Mouse (Mus musculus) heart, embryonic 16.5 days (tissue): ENCODE data around the gene Lrrtm4. TPM values are rescaled to one million over a fixed set of nuclear protein-coding genes. Genes with fewer than 3 reads are reported as not detected.

ENCODE experiments used
- ATAC-seq: fragments of 200-750 bp; cut with Nextera tagmentation; replicated peaks from 2 replicates; pipeline ENCODE4 v1.8.0; 2017; ENCODE audit warnings: moderate number of reproducible peaks; ENCODE audit not compliant: insufficient read depth, low FRiP score; ENCODE audit errors: extremely low read depth
- H3K27ac ChIP-seq: fragments of 300-500 bp; sonication (generic); 2 replicates; pipeline ENCODE4 v1.5.1; 2014; ENCODE audit warnings: mild to moderate bottlenecking, low read length, control low read depth, moderate library complexity
- H3K27me3 ChIP-seq: fragments of 300-500 bp; sonication (generic); 2 replicates; pipeline ENCODE4 v1.6.1; 2014; ENCODE audit warnings: low read length, mixed read lengths; ENCODE audit not compliant: control insufficient read depth, insufficient read depth
- H3K36me3 ChIP-seq: fragments of 300-500 bp; sonication (generic); 2 replicates; pipeline ENCODE4 v1.6.1; 2014; ENCODE audit not compliant: control insufficient read depth, insufficient read depth
- H3K4me1 ChIP-seq: fragments of 300-500 bp; sonication (generic); 2 replicates; pipeline ENCODE4 v1.6.1; 2014; ENCODE audit warnings: low read length, mixed read lengths; ENCODE audit not compliant: control insufficient read depth, insufficient read depth
- H3K4me2 ChIP-seq: fragments of 300-500 bp; sonication (generic); 2 replicates; pipeline ENCODE4 v1.6.1; 2014; ENCODE audit warnings: low read depth, mild to moderate bottlenecking, control low read depth, low read length
- H3K4me3 ChIP-seq: fragments of 300-500 bp; sonication (generic); 2 replicates; pipeline ENCODE4 v1.5.1; 2014; ENCODE audit warnings: mild to moderate bottlenecking, control low read depth, low read length
- H3K9ac ChIP-seq: fragments of 300-500 bp; sonication (generic); 2 replicates; pipeline ENCODE4 v1.6.1; 2014; ENCODE audit warnings: low read length, control low read depth
- H3K9me3 ChIP-seq: fragments of 300-500 bp; sonication (generic); replicated peaks from 2 replicates; pipeline ENCODE4 v1.6.1; 2016; ENCODE audit warnings: low read length; ENCODE audit not compliant: control insufficient read depth
- WGBS: fragments of 180-500 bp; shearing (Covaris S2); extraction: QIAGEN DNeasy Blood & Tissue Kit; methylation state at CpG from one replicate; pipeline ENCODE4 v1.1.7; 2014; 5-methylcytosine and 5-hydroxymethylcytosine counted together
- polyA plus RNA-seq: library from polyadenylated mRNA; unstranded; fragments of >200 nt; fragmentation: Nextera tagmentation; extraction: Ambion mirVana; gene quantifications from 2 replicates; pipeline ENCODE4 v1.2.1, GENCODE M21; 2015

Lrrtm4 gene
- polyA plus RNA-seq, 1 experiment from 2014 or later, result 0.30 TPM

DNA sequence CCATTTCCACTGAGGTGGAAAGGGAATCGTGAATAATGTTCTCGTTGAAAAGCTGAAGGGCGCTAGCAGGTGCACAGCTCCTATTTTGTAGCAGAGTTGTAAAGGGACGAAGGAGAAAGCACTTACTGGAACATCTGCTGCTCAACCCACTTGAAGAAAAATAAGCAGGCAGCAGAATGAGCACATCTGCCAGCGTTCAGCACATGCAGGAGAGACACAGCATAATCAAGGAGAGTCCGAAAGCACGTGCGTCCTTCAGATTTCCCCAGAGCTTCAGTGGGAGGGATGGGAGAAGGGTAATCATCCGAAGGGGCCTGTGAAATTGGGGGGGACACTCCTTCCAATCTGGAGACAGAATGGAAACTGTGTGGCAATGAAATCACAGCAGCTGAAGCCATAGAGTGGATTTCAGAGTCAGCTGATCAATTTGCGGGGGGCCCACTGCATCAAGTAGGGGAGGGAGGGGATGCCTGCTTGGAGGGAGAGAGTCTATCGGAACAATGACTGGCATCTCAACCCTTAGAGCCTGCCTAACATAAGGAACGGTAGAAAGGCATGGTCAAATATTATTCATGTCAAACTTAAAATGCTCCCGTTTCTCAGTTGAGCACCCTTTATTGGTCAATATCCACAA lies 838.4 kb downstream of the Lrrtm4 start:
- Histone ChIP-seq H3K36me3 (no peaks in the 10 kb centered on the region), H3K4me3 (no peak overlapping the region), H3K27ac (no peak overlapping the region), H3K4me2 (no peak overlapping the region), H3K4me1 (no peaks in the 10 kb centered on the region), H3K27me3 (no peaks in the 10 kb centered on the region), H3K9me3 (no peaks in the 10 kb centered on the region), H3K9ac (no peak overlapping the region)
- ATAC-seq, result no peak
- WGBS, result 81% methylated on average over 13 of the region's 13 CpGs

Other genes with a start within 250 kb of the Lrrtm4 start
- gene Gm20594, start 201.0 kb upstream of the Lrrtm4 start, polyA plus RNA-seq, result not detected in 2 replicates